Mouse (Mus musculus) gastrocnemius, postnatal 4 days (tissue): ENCODE data around the gene Lhx4. TPM values are rescaled to one million over a fixed set of nuclear protein-coding genes. Genes with fewer than 3 reads are reported as not detected.

Experiments used
- DNase-seq, 2 experiments: peaks; one replicate each; pipeline ENCODE4 v3.0.0; 2021 to 2022; ENCODE audit warnings: low spot score in 2 of 2, mixed read lengths in 2 of 2
- long read RNA-seq, 2 experiments: library from polyadenylated mRNA; stranded (forward); transcript quantifications; one replicate each; pipeline ENCODE4 v2.0.0; 2021
- total RNA-seq, 2 experiments: library from RNA; stranded (reverse); gene quantifications; 2 replicates each; pipeline ENCODE4 v1.2.3; 2021

Lhx4 gene
- total RNA-seq = not detected
- long read RNA-seq, experiment 1 = 0 reads
- long read RNA-seq, experiment 2 = 0 reads

DNA sequence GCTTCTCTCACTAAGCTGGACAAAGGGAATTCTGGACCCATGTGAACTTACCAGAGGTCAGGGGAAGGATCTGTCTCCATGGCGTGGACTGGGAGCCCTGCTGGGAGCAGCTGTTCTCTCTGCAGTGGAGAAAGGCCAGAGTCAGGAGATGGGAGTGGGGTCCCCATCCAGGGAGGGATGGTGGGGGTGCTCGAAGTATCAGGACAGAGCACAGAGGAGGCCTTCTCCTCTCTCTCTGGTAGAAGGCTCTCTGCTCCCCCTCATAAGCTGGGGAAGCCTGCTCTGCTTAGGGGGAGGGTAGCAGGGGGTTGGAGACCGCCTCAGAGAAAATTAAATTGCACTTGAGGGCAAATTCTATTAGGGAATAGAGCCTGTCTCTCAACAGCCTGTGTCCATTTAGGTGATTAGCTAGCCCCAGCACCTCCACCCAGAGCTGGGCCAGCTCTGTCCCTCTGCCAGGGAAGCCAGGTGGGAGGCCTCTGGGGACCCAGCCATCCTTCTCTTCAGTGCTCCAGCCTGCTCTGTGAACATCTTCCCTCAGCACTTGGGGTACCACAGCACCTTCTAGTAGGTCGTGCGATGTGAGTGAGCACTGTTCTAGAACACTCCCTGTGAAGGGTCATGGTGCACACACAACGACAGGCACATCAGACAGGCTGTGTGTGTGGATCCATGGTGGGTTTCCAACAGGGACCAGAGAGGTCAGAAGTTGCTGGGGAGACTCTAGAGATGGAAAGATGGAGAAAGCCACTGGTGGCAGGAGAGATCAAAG lies at the start of gene Lhx4:
Lhx4 (minus strand) TSS at position 201 of the 772 bp plus-strand sequence.
- no peak for DNase-seq

DNA sequence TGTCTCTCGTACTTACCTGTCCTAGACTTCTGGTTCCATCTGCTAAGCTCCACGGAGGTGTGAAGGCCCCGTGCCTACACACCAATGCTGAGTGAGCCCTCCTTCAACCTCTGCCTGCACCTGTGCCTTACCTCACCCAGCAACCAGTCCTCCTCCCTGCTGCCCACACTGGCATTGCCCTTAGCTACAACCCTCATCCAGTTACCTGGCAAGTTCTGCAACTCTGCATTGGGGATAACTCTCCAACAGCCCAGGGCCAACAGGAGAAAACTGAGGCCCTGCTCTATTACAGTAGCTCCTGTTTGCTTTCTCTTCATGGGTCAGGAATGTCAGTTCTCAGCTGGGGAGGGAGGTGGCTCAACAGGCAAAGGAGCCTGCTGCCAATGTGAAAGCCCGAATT lies 46.5 kb upstream of the Lhx4 start:
- no peak for DNase-seq

DNA sequence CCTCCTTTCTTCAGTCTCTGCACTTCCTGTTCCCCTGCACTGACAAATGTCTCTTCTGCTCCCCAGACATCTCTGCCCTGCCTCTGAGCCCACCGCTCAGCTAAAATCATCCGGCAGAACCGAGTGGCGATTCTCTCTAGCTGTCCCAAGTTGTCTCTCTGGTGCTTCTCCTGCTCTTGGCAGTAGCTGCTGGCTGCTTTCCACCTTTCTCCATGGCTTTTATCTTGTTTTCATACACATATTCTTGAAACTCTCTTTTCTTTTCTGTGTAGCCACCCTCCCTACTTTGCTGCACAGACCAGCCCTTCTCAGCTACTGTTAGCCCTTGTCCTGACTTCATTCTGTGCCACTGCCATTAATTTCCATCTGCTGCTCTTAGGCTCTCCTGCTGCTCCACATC lies 45.9 kb upstream of the Lhx4 start:
- no peak for DNase-seq

DNA sequence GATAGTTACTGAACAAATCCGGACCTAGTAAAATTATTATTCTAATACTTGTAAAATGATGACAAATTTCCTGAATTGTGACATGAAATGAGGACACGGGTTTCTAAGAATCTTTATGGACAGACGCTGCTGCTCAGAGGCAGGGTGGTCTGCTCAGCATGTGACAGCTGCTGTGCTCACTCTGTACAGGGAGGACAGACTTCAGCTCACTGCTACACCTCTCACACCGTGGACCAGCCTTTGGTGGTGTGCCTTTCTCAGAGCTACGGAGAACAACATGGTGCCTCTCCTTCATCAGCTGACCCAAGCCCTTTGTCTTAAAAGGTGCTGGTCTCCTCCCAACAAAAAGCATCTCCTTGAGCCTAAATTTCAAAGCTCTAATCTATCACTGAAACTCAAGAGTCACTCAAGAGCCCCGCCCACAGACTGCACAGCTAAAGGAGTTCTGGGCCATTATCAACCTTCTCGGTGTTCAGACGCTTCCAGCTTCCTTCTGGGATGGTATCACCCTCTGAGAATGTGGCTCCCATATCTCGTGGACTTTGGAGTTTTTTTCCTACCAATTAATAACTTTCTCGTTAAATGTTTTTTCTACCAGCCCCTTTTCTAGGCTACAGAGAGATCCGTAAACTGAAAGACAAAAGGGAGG lies 45.4 kb upstream of the Lhx4 start:
- no peak for DNase-seq

DNA sequence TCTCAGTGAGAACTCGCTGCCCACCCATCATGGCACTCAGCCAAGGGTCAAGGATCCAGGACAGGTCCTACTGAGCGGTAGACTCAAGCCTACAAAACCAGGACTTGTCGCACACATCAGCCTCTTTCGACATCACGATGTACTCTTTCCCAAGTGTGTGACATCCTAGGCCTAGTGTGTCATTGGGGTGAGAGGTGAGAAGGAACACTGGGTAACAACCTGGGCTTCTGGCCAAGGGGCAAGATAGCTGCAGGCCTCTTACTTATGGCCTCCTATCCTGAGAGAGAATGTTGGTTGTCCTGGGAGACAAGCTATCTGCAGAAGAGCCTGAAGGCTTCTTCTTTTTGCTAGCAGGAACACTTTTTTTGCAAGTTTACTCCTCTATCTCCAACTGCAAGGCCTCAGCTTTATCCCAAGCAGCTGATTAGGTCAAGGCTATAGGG lies 44.3 kb upstream of the Lhx4 start:
- DNase-seq = no peak

DNA sequence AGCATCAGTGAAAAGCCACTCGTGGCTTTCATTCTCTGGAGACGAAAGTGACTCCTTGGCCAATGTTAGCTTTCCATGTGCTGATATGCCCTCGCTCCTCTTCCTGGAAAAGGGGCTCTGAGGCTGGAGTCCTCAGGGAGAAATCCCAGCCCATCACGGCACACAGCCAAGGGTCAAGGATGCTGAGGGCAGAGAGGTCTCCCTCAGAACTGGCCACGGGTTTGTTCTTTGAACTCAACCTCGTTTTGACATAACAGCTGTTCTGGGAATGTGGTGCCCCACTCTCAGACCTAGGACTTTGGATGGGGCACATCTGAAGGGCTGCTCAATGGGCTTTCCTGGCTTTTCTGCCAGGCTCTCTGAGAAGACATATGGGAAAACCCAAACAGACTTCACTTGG lies 43.4 kb upstream of the Lhx4 start:
- no peak for DNase-seq

DNA sequence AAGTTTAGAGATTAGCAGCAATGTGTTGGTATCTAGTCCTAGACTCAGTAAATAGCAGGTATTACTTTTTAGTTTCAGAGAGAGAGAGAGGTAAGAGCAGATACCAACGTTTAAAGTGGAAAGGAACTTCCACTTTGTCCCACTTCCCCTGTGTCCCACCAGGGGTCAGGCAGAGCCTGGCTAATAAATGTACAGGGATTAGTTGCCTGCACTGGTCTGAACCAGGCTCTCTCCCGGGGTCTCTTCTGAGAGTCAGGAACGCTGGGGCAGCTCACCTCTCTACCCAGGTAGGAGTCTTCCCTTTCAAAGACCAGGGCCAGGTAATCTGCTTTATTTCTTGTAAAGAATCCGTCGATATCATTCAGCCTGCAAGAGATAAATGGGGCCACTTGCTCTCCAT lies 40.4 kb upstream of the Lhx4 start:
- DNase-seq = no peak

DNA sequence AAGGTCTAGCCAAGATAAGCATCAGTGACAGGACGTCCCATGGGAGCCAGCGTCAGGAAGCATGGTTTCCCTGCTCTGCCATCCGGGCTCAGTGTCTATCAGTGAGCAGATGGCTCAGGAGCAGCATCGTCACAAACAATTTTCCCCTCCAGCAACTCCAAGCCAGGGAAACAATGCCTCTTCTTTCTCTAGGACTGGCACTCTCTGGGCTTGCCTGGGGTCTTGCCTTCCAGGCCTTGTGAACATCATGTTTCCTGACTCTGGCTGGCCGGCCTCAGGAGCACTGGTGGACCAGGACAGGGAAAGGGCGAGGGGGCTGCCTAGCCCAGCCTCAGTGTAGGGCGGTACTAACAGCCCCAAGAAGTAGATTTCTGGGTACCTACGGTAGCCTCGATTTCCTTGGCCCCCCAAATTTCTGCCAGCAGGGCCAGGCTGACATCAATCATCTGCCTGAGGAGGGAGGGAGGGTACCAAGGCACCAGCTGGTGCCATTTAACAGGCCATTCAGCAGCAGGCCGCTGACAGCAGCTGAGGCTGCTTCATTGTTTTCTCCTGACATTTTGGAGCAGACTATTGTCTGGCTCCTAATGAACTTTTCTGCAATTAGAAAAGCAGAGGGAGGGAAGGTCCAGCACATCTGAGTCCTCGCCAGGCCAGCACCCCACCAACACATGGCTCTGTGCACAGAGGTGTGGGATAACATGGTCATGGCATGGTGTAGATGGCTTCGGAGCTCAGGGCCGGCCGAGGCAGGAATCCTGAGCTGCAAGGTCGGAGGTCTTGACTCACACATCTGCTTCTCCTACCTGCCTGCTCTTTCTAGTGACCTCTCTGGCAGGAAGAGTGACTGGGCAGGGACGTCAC lies 38.9 kb upstream of the Lhx4 start:
- DNase-seq = no peak

DNA sequence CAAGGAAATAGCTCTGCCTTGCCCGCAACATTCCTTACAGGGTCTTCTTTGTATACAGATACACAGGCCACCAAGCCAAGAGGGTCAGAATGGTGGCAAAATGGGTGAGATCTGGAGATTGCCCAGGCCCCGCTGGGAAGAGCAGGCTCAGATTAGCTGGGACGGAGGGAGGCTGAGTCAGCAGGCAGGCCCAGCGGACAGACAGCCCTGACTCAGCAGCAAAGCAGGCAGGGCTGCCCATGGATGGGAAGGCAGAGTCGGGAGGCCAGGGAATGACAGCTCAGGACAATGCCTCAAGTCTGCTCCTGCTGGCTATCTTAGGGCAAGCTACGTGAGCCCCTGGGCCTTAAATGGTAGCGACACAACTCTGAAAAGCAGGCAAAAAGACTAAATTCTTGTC lies 34.4 kb upstream of the Lhx4 start:
- no peak for DNase-seq

DNA sequence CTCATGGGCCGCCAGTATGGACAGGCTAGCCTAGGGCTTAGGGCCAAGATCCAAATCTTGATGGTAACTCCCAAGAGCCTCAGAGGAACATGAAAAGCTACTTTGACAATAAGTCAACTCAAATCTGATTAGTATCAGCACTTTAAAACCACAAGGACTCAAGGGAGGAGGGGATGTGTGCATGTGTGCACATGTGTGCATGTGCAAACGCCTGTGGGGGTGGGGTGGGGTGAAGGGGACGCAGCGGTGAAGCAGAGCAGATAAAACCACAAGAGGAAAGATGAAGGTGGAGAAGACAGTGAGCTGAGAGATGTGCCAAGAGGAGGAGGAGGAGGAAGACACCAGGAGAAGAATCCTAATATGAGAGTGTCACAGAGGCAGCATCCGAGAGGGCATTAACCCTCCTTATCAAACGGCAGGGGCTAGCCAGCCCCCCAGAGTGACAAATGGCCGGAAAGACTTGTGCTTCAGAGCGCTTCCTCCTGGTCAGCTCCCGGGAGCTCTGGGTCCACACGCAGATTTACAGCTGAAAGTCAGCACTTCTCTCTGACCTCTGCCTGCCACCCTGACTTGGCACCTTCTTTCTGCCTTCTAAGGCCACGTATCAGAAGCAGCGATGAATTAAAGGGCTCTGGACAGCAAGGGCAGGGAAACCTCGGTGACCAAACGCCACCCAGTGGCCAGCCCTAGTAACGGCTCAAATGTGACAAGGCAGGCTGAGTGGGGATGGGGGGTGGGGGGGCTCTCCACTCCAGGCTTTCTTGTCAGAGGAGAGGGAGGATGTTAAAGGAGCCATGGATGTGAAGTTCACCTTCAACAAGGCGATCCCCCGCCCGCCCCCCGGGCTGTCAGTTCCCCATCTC lies 33.1 kb upstream of the Lhx4 start:
- peak in 1 of 2 experiments; percentile 55 for DNase-seq

DNA sequence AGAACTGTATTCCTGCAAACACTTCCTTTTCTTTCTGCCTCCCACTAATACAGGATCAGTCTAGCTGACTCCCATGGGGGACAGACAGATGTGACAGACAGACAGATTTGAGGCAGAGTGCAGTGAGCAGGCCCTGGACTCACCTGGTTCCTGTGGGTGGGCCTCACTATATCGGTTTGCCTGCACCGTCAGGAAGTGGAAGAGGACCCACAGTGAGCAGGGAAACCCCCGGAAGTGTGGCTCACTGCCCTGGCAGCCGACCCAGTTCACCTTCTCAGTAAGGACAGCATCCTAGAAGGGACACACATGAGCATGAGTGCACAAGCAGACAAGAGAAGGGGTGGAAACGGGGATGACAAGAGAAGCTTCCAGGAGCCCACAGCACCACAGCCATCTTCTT lies 30.9 kb upstream of the Lhx4 start:
- no peak for DNase-seq

DNA sequence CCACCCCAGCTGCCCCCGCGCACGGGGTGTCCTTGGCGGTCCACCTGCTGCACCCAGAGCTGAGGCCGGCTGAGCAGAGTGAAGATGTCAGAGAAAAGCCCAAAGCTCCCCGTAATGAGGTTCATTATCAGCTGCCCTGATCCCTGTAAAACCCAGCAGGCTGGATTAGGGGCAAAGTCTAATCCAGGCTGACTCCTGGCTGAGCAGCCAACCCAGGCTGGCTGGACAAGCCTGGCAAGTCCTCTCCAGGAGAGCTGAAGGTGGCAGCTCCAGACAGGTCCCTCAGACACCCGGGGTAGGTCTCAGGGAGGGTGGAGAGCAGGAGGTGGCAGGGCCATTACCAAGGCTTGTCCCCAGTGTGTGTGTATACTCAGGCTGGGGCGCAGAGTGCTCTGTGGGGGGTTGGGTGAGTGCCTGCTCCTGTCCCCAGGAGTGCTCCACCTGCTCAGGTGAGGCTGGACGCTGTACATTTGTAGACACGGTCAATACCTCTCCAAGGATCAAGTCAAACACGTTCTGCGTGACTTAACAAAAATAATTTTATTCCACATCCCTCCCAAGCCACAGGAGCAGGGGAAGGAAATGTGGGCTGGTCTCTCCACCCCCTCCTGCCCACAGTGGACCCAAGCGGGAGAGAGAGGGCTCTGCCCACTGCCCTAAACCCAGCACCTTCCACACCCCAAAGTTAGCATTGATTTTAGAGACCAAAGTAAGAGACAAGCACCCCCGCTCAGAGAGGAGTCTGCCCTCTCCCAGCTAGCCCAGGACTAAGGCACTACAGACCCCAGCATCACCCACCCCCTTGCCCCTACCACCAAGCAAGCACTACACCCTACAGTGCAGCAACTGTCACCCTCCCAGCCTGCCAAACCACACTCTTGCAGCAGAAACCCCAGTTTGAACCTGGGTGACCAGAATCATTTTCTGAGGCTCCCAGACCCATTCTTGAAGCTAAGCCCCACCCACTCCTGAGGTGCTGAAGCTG lies 26.4 kb upstream of the Lhx4 start:
- DNase-seq = no peak

DNA sequence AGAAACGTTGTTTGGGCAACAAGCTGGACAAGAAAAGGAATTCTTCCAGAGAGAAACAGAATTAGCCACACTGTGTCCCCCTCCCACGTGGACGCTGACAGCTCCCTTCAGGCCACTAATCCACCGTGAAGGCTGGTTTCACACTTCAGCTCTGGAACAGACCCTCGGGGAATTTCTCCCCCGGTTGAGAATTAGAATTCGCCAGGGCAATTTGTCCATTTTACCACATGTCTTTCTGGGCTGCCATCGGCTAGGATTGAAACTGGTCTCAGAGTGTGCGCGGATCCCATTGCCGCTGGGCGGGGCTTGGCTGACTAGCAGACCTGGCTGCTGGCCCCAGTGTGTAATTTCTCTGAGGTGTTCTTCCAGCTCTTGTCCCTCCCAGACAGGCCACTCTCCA lies 7.7 kb upstream of the Lhx4 start:
- peak in 1 of 2 experiments; percentile 35 for DNase-seq

DNA sequence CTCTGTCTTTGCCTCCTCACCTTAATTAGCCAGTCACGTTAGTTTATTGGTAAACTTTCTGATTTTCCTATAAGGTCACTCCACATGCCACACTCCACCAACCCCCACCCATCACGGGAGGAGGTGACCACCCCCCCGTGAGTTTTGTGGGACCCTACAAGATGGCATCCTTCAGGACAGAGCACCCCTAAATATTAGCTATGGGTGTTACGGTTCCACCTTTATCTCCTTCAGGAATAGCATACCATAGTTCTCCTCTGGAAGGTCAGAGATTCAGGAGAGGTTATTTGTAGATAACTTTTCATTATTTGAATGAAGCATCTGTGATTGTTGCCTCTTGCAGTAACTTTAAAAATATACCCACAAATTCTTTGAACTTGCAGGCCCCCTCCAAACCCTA lies 7.2 kb upstream of the Lhx4 start:
- no peak for DNase-seq

DNA sequence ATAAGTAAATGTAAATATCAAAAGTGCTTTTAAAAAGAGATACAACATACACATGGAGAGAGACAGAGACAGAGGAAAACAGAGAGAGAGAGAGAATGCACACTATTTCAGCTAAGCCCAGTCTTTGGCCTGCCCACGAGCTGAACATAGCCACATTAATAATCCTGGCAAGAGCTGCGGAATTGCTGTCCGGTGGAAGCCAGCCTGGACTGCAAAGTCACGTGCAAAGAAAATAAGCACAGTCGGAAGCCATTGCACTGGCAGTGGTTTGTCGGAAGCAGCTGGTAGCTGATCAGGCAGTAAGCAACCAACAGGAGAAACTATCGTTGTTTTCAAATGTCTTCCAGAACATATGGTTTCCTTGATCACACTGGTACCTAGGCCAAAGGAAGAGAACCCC lies 6.1 kb upstream of the Lhx4 start:
- no peak for DNase-seq

DNA sequence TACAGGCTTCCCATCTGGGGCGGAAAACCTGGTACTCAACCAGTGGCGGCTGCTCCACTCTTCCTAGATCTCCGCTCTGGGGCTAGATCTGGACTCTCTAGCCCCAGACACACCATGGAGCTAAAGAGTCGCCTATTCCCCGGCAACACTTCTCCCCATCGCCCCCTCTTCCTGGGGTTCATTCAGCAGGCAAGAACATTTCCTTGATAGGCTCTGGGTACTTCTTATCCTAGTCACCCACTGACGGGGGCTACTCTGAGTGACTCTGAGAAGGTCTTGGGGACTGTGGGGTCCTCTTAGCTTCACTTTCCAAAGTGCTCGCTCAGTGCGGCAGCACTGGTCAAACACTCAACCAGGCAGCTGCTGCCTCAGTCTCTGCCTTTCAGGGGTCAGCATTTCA lies 1.9 kb upstream of the Lhx4 start:
- no peak for DNase-seq

DNA sequence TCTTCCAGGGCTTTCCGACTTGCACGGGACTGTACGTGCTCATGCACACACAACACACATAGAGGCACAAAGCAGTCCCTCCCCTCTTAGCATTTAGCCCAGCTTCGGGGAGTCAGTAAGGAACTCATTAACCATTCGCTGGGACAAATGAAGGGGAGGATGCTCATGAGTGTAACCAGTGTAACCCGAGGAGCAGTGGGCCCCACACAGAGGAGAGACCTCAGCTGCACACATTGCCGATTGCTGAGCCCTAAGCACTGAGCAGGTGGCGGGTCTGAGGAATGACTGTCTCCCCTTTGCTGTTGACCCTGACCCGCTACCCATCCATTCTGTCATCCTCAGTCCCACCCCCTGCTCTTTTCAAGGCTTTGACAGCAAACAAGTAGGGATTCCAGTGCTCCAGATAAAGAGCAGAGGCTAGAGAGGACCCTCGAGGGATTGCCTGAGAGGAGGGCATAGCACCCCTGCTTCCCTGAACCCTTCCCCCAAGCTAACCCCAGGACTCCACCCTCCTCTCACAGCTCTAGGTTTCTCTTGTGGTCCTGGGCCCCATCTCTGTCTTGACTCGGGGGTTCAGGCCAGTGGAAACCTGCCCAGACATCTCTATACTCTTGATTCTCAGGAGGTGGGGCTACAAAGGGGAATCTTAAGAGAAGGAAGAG lies 836 bp downstream of the Lhx4 start:
- no peak for DNase-seq

DNA sequence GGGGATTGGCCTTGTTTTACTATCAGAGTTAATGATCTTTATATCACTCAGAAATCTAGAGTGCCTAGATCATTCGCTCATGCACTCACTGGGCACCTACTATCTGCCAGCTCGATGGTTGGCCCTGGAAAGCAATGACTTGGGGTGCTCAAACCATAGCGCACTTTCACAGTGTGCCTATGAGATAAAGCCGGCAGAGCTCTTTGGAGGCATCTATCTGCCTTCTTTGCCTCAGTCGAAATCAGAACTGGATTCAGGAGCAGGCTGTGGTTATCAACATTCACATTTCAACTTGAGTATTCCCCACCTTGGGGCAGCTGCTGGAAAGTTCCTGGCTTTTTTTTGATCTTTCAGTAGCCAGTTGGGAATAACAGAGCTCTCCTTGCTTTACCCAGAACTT lies 3.6 kb downstream of the Lhx4 start:
- DNase-seq = no peak

DNA sequence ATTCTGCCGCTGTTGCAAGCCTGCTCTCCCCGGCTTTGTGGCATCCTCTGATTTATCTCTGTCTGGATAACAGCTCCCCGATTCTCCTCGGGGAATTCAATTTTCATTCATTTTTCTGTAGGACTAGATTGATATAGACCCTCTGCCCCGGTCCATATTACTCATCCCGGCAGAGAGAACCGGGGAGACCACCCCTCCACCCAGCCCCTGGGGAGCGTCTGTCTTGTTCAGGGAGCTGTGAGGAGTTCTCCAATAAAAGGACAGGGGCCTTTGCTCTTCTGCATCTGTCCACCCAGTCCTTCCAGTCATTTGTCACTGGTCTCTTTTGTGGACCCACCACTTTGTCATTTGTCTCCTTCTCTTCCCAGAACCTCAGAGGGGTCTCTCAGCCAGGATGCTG lies 4.5 kb downstream of the Lhx4 start:
- DNase-seq = no peak
